Mouse (Mus musculus) G1E (cell line): ENCODE results near the gene Slc22a23.

Source experiments
- CTCF ChIP-seq: IDR thresholded peaks from 2 replicates; pipeline ENCODE4 v1.5.1; 2012; ENCODE audit warnings: low read depth, low read length, inconsistent platforms, mixed read lengths
- GATA1 ChIP-seq: IDR thresholded peaks from 2 replicates; pipeline ENCODE4 v1.6.1; 2012; ENCODE audit warnings: borderline replicate concordance, low read length, inconsistent platforms, mixed read lengths
- TAL1 ChIP-seq: conservative IDR thresholded peaks from 2 replicates; pipeline ENCODE4 v1.6.1; 2012; ENCODE audit warnings: low read depth, low read length, inconsistent platforms, mixed read lengths

DNA sequence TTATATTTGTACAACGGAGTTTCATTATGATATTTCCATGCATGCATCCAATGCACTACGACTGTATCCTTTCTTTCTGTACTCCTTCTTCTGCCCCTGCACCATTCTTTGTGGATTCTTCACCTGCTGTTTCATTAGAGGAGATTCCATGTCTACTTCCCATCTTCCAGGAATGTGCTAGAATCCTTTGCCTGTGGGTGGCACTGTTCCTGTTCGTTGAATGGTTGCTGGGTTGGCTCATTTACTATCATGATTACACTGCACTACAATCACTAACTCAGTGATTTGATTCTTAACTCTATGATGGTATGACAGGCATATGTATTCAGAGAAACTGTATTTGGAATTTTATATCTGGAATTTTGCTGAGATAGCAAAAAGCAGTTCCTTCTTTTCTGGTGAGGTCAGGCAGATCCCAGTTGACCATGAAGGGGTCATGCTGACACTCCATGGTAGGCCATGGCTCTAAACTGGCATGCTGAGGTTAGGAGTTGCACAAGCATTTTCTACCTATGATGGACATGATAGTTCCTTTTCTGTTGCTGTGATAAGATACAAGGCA, 187.3 kb downstream of the Slc22a23 start:
- TF ChIP-seq CTCF (no peak), GATA1 (no peak), TAL1 (no peak)
